In genomic region chr16:76200268-76200667, GRCm38 (mm10) we compare ENCODE assay signal across 10 mouse cellular contexts.
DNase-seq lines count a peak whose midpoint lies in the region; ATAC-seq and TF ChIP-seq lines count a peak whose summit lies in the region.
"Had no signal": no experiment of that assay in that cellular context is flagged by ENCODE, and none has a peak within 500 bp of the region (broad histone marks: within the 10 kb centered on the region; RNA-seq: fewer than 3 reads in every experiment).

No protein-coding gene starts in this region.

- peaks cover 10% of the 10 kb centered on the region; the same call in 1 of the 2 replicates for H3K4me1 ChIP-seq in kidney, adult 2 months (ENCODE audit: control insufficient read depth, insufficient read depth, low read length)
- peaks cover 5% of the 10 kb centered on the region; the same call in 1 of the 2 replicates for H3K4me1 ChIP-seq in kidney, embryonic 15.5 days
- no peaks in the 10 kb centered on the region for H3K4me1 ChIP-seq in E14TG2a.4 (replicated peaks; ENCODE audit: low read depth, low read length)
- no peaks in the 10 kb centered on the region for H3K4me1 ChIP-seq in forebrain, embryonic 12.5 days
- H3K4me1 ChIP-seq: embryonic facial prominence, embryonic 15.5 days; neural tube, embryonic 12.5 days had no signal

- no peak for TF ChIP-seq POLR2A in kidney, adult 2 months (IDR thresholded peaks at IDR 0.05; ENCODE audit: low read depth, low read length)

- no peak overlapping the region for H3K4me2 ChIP-seq in kidney, embryonic 15.5 days
- no peak overlapping the region for H3K4me2 ChIP-seq in forebrain, embryonic 12.5 days
- H3K4me2 ChIP-seq: embryonic facial prominence, embryonic 15.5 days; neural tube, embryonic 12.5 days had no signal

- H3K27ac ChIP-seq in kidney, adult 2 months (ENCODE audit: insufficient read depth, low read depth, low read length): no peak overlapping the region
- no peak overlapping the region for H3K27ac ChIP-seq in kidney, embryonic 15.5 days
- H3K27ac ChIP-seq in forebrain, embryonic 12.5 days: no peak overlapping the region
- H3K27ac ChIP-seq: embryonic facial prominence, embryonic 15.5 days; neural tube, embryonic 12.5 days had no signal

- H3K9me3 ChIP-seq in kidney, embryonic 15.5 days (replicated peaks): no peaks in the 10 kb centered on the region
- H3K9me3 ChIP-seq in E14TG2a.4 (ENCODE audit: low read length): no peaks in the 10 kb centered on the region
- H3K9me3 ChIP-seq in forebrain, embryonic 12.5 days: no peaks in the 10 kb centered on the region
- H3K9me3 ChIP-seq: embryonic facial prominence, embryonic 15.5 days; neural tube, embryonic 12.5 days had no signal

- H3K27me3 ChIP-seq in kidney, adult 2 months (replicated peaks; ENCODE audit: control insufficient read depth, insufficient read depth, low read length): no peaks in the 10 kb centered on the region
- no peaks in the 10 kb centered on the region for H3K27me3 ChIP-seq in kidney, embryonic 15.5 days
- H3K27me3 ChIP-seq in E14TG2a.4 (ENCODE audit: insufficient read depth, low read length): no peaks in the 10 kb centered on the region
- no peaks in the 10 kb centered on the region for H3K27me3 ChIP-seq in forebrain, embryonic 12.5 days
- H3K27me3 ChIP-seq: embryonic facial prominence, embryonic 15.5 days; neural tube, embryonic 12.5 days had no signal

- TF ChIP-seq CTCF in kidney, adult 2 months (conservative IDR thresholded peaks at IDR 0.05; ENCODE audit: insufficient read depth, insufficient read length, low read depth, low read length): no peak
- peak; percentile 45 for TF ChIP-seq CTCF in E14TG2a.4 (conservative IDR thresholded peaks at IDR 0.05; ENCODE audit: low read length)

- peak; percentile 34 for DNase-seq in kidney, adult 2 months
- peak; percentile 43 for DNase-seq in A20 (ENCODE audit: low read depth, low spot score)
- peak; percentile 65 for DNase-seq in retina, embryonic 14.5 days (ENCODE audit: low spot score)
- DNase-seq in frontal cortex, postnatal 25 days (ENCODE audit: low spot score in 2 of 2): no peak

- ATAC-seq in kidney, embryonic 15.5 days (replicated peaks; ENCODE audit: low FRiP score): no peak
- ATAC-seq in granulocyte monocyte progenitor cell, adult 5-6 weeks (replicated peaks; ENCODE audit: poor library complexity, severe bottlenecking): peak; percentile 73
- no peak for ATAC-seq in forebrain, embryonic 12.5 days (ENCODE audit: low FRiP score)

- H3K4me3 ChIP-seq in kidney, adult 2 months (ENCODE audit: insufficient read depth, low read depth, low read length): no peak overlapping the region
- H3K4me3 ChIP-seq in kidney, embryonic 15.5 days (replicated peaks): no peak overlapping the region
- H3K4me3 ChIP-seq in E14TG2a.4 (replicated peaks; ENCODE audit: low read length): no peak overlapping the region
- H3K4me3 ChIP-seq in forebrain, embryonic 12.5 days (replicated peaks): no peak overlapping the region
- H3K4me3 ChIP-seq: embryonic facial prominence, embryonic 15.5 days; neural tube, embryonic 12.5 days had no signal

- 74% methylated on average over 3 of the region's 3 CpGs for WGBS in kidney, adult 2 months
- 80% methylated on average over 3 of the region's 3 CpGs for WGBS in kidney, embryonic 15.5 days
- 82% methylated on average over 3 of the region's 3 CpGs for WGBS in forebrain, embryonic 12.5 days

- H3K9ac ChIP-seq in kidney, embryonic 15.5 days: no peak overlapping the region
- H3K9ac ChIP-seq in forebrain, embryonic 12.5 days: no peak overlapping the region
- H3K9ac ChIP-seq: embryonic facial prominence, embryonic 15.5 days; neural tube, embryonic 12.5 days had no signal

- H3K36me3 ChIP-seq in kidney, adult 2 months (ENCODE audit: control insufficient read depth, insufficient read depth, low read length): no peaks in the 10 kb centered on the region
- no peaks in the 10 kb centered on the region for H3K36me3 ChIP-seq in kidney, embryonic 15.5 days
- no peaks in the 10 kb centered on the region for H3K36me3 ChIP-seq in E14TG2a.4 (ENCODE audit: insufficient read depth, low read length)
- no peaks in the 10 kb centered on the region for H3K36me3 ChIP-seq in forebrain, embryonic 12.5 days (replicated peaks)
- H3K36me3 ChIP-seq: embryonic facial prominence, embryonic 15.5 days; neural tube, embryonic 12.5 days had no signal

Comparison
In these comparisons a context has a peak if more than half of its experiments do, and no peak if none do; other contexts are left out.
1. DNase-seq: peak in kidney, adult 2 months (single experiment), A20 (single experiment) and retina, embryonic 14.5 days (single experiment); none in frontal cortex, postnatal 25 days (0 of 2).